Mouse (Mus musculus): ENCODE data around the gene Gm28043. TPM values are rescaled to one million over a fixed set of nuclear protein-coding genes. Genes with fewer than 3 reads are reported as not detected.

Gm28043 gene
- polyA plus RNA-seq, 1 experiment from 2014 or later, result 2.2 TPM

GRCm38 (mm10) chr17:29720755-29721365 lies 106.2 kb downstream of the Gm28043 start:
- Histone ChIP-seq H3K4me2 (no peak overlapping the region), H3K4me1 (peaks cover 15% of the 10 kb centered on the region), H3K9ac (no peak overlapping the region), H3K36me3 (replicated peaks) (no peaks in the 10 kb centered on the region), H3K27me3 (replicated peaks) (no peaks in the 10 kb centered on the region), H3K9me3 (no peaks in the 10 kb centered on the region), H3K27ac (no peak overlapping the region), H3K4me3 (no peak overlapping the region)
- ATAC-seq (replicated peaks), result no peak
- 78% methylated on average over 11 of the region's 11 CpGs for WGBS

DNA sequence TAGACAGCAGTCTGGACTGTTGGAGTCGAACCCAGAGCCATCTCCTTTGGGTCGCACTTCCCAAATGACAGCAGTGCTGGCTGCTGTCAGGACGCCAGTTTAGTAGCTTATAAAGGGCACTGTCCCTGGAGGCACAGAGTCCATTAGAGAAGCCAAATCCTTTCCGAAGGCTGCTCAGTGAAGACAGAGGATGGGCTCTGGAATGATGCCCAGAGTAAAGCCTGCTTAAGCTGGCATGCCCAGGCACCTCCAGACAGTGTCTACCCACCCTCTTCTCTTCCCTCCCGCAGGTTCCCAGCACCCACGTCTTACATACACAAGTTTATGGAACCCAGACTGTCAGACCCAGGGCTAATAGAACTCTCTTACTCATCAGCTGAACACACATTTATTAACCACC lies 109.9 kb downstream of the Gm28043 start:
- Histone ChIP-seq H3K9me3 (no peaks in the 10 kb centered on the region), H3K4me3 (no peak overlapping the region), H3K27me3 (replicated peaks) (no peaks in the 10 kb centered on the region), H3K9ac (no peak overlapping the region), H3K36me3 (replicated peaks) (no peaks in the 10 kb centered on the region), H3K4me1 (peaks cover 3% of the 10 kb centered on the region; the same call in 1 of the 2 replicates), H3K4me2 (no peak overlapping the region), H3K27ac (no peak overlapping the region)
- no peak for ATAC-seq (replicated peaks)
- WGBS, result 50% methylated on average over 6 of the region's 6 CpGs

DNA sequence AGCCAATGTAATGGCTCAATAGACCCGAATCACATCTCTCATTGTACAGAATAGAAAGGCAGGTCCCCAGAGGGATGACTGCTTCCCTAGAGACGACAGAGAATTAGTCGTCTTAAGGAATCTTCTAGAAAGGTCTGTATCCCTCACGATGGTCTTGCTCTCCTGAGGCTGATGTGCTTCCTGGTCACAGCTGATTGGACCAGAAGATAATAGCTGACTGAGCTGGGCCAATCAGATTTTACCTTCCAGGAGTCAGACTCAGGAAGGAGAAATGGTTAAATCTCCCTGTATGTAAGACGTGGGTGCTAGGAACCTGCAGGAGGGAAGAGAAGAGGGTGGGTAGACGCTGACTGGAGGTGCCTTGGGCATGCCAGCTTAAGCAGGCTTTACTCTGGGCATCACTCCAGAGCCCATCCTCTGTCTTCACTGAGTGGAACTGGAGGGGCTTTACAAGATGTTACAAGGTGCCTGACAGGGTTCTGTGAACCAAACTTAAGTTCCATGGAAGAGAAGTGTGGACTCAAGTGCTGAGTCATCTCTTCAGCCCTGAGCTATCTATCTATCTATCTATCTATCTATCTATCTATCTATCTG lies 110.4 kb downstream of the Gm28043 start:
- peaks cover 3% of the 10 kb centered on the region for H3K4me1 ChIP-seq
- H3K9ac ChIP-seq, result no peak overlapping the region
- no peaks in the 10 kb centered on the region for H3K36me3 ChIP-seq (replicated peaks)
- no peak for ATAC-seq (replicated peaks)
- 60% methylated on average over 6 of the region's 6 CpGs for WGBS
- no peak overlapping the region for H3K27ac ChIP-seq
- H3K4me2 ChIP-seq, result no peak overlapping the region
- no peaks in the 10 kb centered on the region for H3K9me3 ChIP-seq
- no peak overlapping the region for H3K4me3 ChIP-seq
- H3K27me3 ChIP-seq (replicated peaks), result no peaks in the 10 kb centered on the region

- no peak overlapping the region for H3K4me3 ChIP-seq
- no peak overlapping the region for H3K9ac ChIP-seq
- no peak overlapping the region for H3K27ac ChIP-seq
- 59% methylated on average over 8 of the region's 8 CpGs for WGBS
- no peaks in the 10 kb centered on the region for H3K9me3 ChIP-seq
- no peaks in the 10 kb centered on the region for H3K27me3 ChIP-seq (replicated peaks)
- peaks cover 24% of the 10 kb centered on the region for H3K4me1 ChIP-seq
- H3K4me2 ChIP-seq, result no peak overlapping the region
- no peak for ATAC-seq (replicated peaks)
- H3K36me3 ChIP-seq (replicated peaks), result no peaks in the 10 kb centered on the region
Observed at GRCm38 (mm10) chr17:29728082-29728481, 113.4 kb downstream of the Gm28043 start.

DNA sequence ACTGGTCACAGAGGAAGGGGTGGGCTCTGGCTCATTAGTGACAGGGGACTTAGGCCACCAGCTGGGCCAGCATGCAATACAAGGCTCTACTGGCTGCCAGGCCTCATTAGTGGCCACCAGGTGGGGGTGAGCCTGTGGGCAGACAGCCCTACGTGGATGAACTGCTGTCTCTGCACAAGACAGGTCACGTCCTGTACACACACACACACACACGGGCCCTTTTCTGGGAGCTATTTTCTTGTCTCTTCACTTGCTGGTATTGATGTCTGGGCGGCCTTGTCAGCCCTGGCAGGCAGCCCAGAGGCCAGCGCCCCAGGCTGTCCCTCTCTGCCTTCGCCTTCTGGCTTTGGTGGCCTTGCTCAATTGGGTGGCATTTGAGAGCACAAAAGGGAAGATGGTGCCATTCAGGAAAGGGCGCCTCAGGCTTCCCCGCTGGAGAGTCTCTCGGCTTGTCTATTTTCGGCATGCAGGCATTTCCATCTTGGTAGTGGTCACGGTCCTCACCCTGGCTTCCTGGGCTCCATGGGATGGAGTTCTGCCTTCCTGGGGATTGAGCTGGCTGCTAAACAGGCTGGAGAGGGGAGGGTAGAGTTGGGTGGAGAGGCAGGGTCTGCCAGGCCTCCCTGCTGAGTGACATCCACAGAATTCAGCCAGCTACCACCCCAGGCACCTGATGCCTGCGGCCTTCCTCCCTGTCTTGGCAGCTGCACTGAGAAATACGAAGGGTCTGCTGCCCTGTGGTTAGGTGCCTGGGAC lies 116.0 kb downstream of the Gm28043 start:
- H3K9me3 ChIP-seq, result no peaks in the 10 kb centered on the region
- ATAC-seq (replicated peaks), result peak; percentile 66
- H3K4me1 ChIP-seq, result peaks cover 29% of the 10 kb centered on the region
- H3K36me3 ChIP-seq (replicated peaks), result no peaks in the 10 kb centered on the region
- peak overlapping the region; percentile 77 for H3K27ac ChIP-seq
- H3K4me2 ChIP-seq, result no peak overlapping the region
- H3K4me3 ChIP-seq, result no peak overlapping the region
- WGBS, result 17% methylated on average over 13 of the region's 13 CpGs
- no peaks in the 10 kb centered on the region for H3K27me3 ChIP-seq (replicated peaks)
- H3K9ac ChIP-seq, result no peak overlapping the region

- Histone ChIP-seq H3K36me3 (replicated peaks) (no peaks in the 10 kb centered on the region), H3K27ac (peak overlapping the region; percentile 77), H3K4me3 (no peak overlapping the region), H3K27me3 (replicated peaks) (no peaks in the 10 kb centered on the region), H3K9me3 (no peaks in the 10 kb centered on the region), H3K4me1 (peaks cover 36% of the 10 kb centered on the region), H3K4me2 (no peak overlapping the region), H3K9ac (no peak overlapping the region)
- WGBS, result 21% methylated on average over 11 of the region's 12 CpGs
- no peak for ATAC-seq (replicated peaks)
Observed at GRCm38 (mm10) chr17:29731266-29731952, 116.7 kb downstream of the Gm28043 start.

DNA sequence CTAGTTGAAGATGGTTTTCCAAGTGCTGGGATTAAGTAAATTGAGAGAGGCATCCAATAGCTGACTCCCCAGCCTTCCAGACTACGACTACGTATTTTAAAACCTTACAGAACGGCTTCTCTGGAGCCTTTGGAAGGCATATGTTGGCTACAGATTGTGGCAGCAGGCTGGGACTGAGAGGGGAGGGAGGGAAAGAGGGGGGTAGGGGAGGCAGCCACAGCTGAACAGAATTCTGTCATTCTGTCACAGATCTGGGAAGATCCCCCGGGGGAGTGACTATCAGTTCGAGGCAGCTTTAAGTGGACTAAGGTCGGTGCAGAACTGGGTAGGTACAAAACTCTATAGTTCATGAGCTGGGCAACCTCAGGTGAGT lies 117.3 kb downstream of the Gm28043 start:
- Histone ChIP-seq H3K4me1 (peaks cover 40% of the 10 kb centered on the region), H3K4me3 (no peak overlapping the region), H3K36me3 (replicated peaks) (no peaks in the 10 kb centered on the region), H3K9me3 (no peaks in the 10 kb centered on the region), H3K9ac (no peak overlapping the region), H3K27ac (peak overlapping the region; percentile 77), H3K4me2 (no peak overlapping the region), H3K27me3 (replicated peaks) (no peaks in the 10 kb centered on the region)
- ATAC-seq (replicated peaks), result no peak
- 21% methylated on average over 6 of the region's 6 CpGs for WGBS

GRCm38 (mm10) chr17:29732522-29732921 lies 117.8 kb downstream of the Gm28043 start:
- H3K9me3 ChIP-seq, result no peaks in the 10 kb centered on the region
- no peaks in the 10 kb centered on the region for H3K27me3 ChIP-seq (replicated peaks)
- no peaks in the 10 kb centered on the region for H3K36me3 ChIP-seq (replicated peaks)
- H3K27ac ChIP-seq, result no peak overlapping the region
- no peak overlapping the region for H3K4me2 ChIP-seq
- peaks cover 44% of the 10 kb centered on the region for H3K4me1 ChIP-seq
- H3K4me3 ChIP-seq, result no peak overlapping the region
- 83% methylated on average over 2 of the region's 2 CpGs for WGBS
- ATAC-seq (replicated peaks), result no peak
- H3K9ac ChIP-seq, result no peak overlapping the region

DNA sequence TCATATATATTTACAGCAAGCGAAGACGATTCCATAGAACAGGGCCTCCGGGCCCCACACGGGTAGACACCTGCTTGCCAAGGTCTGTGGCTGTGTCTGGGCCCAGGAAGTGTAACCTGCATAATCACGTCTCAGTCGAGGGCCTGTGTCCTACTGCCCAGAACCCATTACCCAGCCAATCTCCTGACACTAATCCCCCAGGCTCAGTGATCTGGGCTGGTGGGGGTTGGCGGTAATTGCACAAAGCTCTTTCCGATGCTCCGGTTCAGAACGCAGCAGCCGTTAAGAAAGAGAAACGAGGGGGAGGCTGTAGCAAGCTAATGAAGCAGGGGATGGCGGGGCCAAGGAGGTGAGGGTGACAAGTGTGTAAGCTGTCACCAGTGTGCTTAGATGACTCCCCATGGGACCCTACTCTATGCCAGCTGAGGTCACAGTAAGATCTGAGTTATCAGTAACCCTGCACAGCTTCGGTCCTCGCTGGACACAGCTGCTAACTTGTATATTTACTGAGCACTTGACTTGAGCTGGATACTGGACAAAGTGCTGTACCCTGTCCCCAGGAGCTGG lies 121.9 kb downstream of the Gm28043 start:
- Histone ChIP-seq H3K9me3 (no peaks in the 10 kb centered on the region), H3K4me2 (no peak overlapping the region), H3K27me3 (replicated peaks) (no peaks in the 10 kb centered on the region), H3K4me1 (peaks cover 44% of the 10 kb centered on the region), H3K9ac (peak overlapping the region; percentile 1; the same call in 1 of the 2 replicates), H3K27ac (peak overlapping the region; percentile 77), H3K4me3 (no peak overlapping the region), H3K36me3 (replicated peaks) (no peaks in the 10 kb centered on the region)
- peak; percentile 67 for ATAC-seq (replicated peaks)
- WGBS, result 11% methylated on average over 15 of the region's 15 CpGs

GRCm38 (mm10) chr17:29737849-29738804 lies 123.5 kb downstream of the Gm28043 start:
- peak; percentile 60; the same call in 1 of the 2 replicates for ATAC-seq (replicated peaks)
- WGBS, result 29% methylated on average over 22 of the region's 22 CpGs
- Histone ChIP-seq H3K4me1 (peaks cover 36% of the 10 kb centered on the region), H3K9me3 (no peaks in the 10 kb centered on the region), H3K27ac (peak overlapping the region; percentile 77), H3K4me2 (peak overlapping the region; percentile 4; the same call in 1 of the 2 replicates), H3K27me3 (replicated peaks) (no peaks in the 10 kb centered on the region), H3K9ac (no peak overlapping the region), H3K36me3 (replicated peaks) (no peaks in the 10 kb centered on the region), H3K4me3 (no peak overlapping the region)

- H3K4me1 ChIP-seq, result peaks cover 39% of the 10 kb centered on the region
- no peak for ATAC-seq (replicated peaks)
- no peaks in the 10 kb centered on the region for H3K36me3 ChIP-seq (replicated peaks)
- no peak overlapping the region for H3K4me2 ChIP-seq
- no peak overlapping the region for H3K4me3 ChIP-seq
- H3K9ac ChIP-seq, result no peak overlapping the region
- H3K9me3 ChIP-seq, result no peaks in the 10 kb centered on the region
- H3K27ac ChIP-seq, result no peak overlapping the region
- WGBS, result 44% methylated on average over 6 of the region's 6 CpGs
- H3K27me3 ChIP-seq (replicated peaks), result no peaks in the 10 kb centered on the region
Observed at GRCm38 (mm10) chr17:29747466-29747865, 132.8 kb downstream of the Gm28043 start.

Data from midbrain, embryonic 15.5 days (tissue).